Mouse (Mus musculus) spleen, postnatal 36 days (tissue): Measurements from ENCODE around the gene A930002H24Rik.

ENCODE experiments used
- DNase-seq, 2 experiments: peaks; one replicate each; pipeline ENCODE4 v3.0.0; 2022; ENCODE audit warnings: low spot score in 2 of 2, mixed read lengths in 1 of 2

Gene A930002H24Rik

GRCm38 (mm10) chr17:63836223-63836622 lies 27.4 kb downstream of the A930002H24Rik start:
- no peak for DNase-seq

GRCm38 (mm10) chr17:63831550-63831949 lies 32.0 kb downstream of the A930002H24Rik start:
- DNase-seq: no peak

GRCm38 (mm10) chr17:63828561-63829332 lies 34.8 kb downstream of the A930002H24Rik start:
- no peak for DNase-seq

GRCm38 (mm10) chr17:63826767-63827166 lies 36.8 kb downstream of the A930002H24Rik start:
- DNase-seq: no peak

- no peak for DNase-seq
Observed at GRCm38 (mm10) chr17:63826196-63826595, 37.4 kb downstream of the A930002H24Rik start.

DNA sequence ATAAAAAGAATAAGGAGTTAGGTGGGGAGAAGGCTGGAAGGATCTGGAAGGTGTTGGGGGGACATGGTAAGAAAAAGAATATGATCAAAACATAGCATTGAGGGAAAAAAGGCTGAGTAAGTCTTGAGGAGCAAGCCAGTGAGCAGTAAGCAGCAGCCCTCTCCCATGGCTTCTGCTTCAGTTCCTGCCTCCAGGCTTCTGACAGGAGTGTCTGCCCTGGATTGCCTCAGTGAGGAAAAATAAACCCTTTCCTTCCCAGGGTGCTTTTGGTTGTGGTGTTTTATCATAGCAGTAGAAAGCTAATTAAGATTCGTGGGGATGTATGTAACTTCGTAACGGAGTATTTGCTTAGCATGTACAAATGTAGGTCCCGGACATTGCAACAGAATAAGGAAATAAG lies 39.5 kb downstream of the A930002H24Rik start:
- DNase-seq: no peak

- no peak for DNase-seq
Observed at GRCm38 (mm10) chr17:63818444-63819027, 45.1 kb downstream of the A930002H24Rik start.

GRCm38 (mm10) chr17:63813552-63813951 lies 50.0 kb downstream of the A930002H24Rik start:
- DNase-seq: no peak
